Mouse (Mus musculus) monocyte, adult 5-6 weeks (primary cell): ENCODE results near the gene Prss23. TPM values are rescaled to one million over a fixed set of nuclear protein-coding genes. Genes with fewer than 3 reads are reported as not detected.

Experiments
- total RNA-seq: library from RNA; stranded (forward); fragments of 200-1000, 200-491, 200-594 nt; gene quantifications from 3 replicates; pipeline ENCODE4 v1.2.3, GENCODE M21; 2017

The Prss23 gene
- total RNA-seq, 1 experiment from 2014 or later, result not detected

Other genes starting within 250 kb of the Prss23 start
- 48.2 to 51.9 TPM (median 50.7 TPM) in 3 replicates for gene Tmem135, start 123.0 kb downstream of the Prss23 start, total RNA-seq
- gene Fzd4, start 122.8 kb downstream of the Prss23 start, total RNA-seq, result 3.5 to 8.9 TPM (median 3.5 TPM) in 3 replicates
- not detected in 3 replicates for gene Me3, start 105.2 kb upstream of the Prss23 start, total RNA-seq